Mouse (Mus musculus): ENCODE results near the gene Ninl. TPM values are rescaled to one million over a fixed set of nuclear protein-coding genes. Genes with fewer than 3 reads are reported as not detected.

Gene Ninl
- polyA plus RNA-seq, 1 experiment = 4.5 TPM

DNA sequence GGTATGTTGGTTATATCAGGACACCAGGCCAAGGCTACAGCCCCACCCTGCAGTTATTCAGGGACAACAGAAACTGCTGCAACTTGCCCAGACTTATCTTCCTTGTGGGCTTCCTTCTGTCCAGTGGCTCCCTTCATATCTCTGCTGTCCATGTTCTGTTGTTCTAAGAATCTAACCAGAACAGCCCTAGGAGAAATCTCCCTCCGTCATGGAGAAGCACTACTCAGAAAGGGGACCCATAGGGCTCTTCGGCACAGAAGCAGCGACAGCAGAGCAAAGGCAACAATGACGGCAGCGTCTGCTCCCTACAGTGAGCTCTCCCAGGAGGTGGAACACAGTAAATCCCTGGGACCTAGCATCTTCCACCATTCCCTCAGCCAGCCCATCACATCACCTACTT is 62.3 kb downstream of the Ninl start:
- Histone ChIP-seq H3K27me3 (ENCODE audit: control insufficient read depth, insufficient read depth, insufficient read length) (no peaks in the 10 kb centered on the region), H3K4me3 (ENCODE audit: insufficient read depth, poor library complexity, severe bottlenecking) (no peak overlapping the region), H3K36me3 (ENCODE audit: control insufficient read depth, insufficient read depth) (peaks cover 20% of the 10 kb centered on the region), H3ac (ENCODE audit: control insufficient read depth, insufficient read length, low read depth) (no peak overlapping the region), H3K79me2 (ENCODE audit: control insufficient read depth, insufficient read depth) (peaks cover 9% of the 10 kb centered on the region), H3K79me3 (ENCODE audit: low read depth) (no peaks in the 10 kb centered on the region)
- no peak for TF ChIP-seq CEBPB (IDR thresholded peaks at IDR 0.05; ENCODE audit: low read depth)
- no peak for TF ChIP-seq MAX (IDR thresholded peaks at IDR 0.05)
- TF ChIP-seq FOSL1 (IDR thresholded peaks at IDR 0.05; ENCODE audit: insufficient read depth, low read length, poor library complexity, severe bottlenecking) = no peak
- no peak for TF ChIP-seq MYOD1 (IDR thresholded peaks at IDR 0.05; ENCODE audit: control insufficient read depth, insufficient read length, low read depth)
- TF ChIP-seq MYOG (IDR thresholded peaks at IDR 0.05; ENCODE audit: control insufficient read depth, extremely low read depth, insufficient read length) = no peak
- TF ChIP-seq USF1 (IDR thresholded peaks at IDR 0.05; ENCODE audit: low read depth) = no peak
- TF ChIP-seq CTCF (IDR thresholded peaks at IDR 0.05; ENCODE audit: control insufficient read depth, insufficient read depth, insufficient read length) = no peak

DNA sequence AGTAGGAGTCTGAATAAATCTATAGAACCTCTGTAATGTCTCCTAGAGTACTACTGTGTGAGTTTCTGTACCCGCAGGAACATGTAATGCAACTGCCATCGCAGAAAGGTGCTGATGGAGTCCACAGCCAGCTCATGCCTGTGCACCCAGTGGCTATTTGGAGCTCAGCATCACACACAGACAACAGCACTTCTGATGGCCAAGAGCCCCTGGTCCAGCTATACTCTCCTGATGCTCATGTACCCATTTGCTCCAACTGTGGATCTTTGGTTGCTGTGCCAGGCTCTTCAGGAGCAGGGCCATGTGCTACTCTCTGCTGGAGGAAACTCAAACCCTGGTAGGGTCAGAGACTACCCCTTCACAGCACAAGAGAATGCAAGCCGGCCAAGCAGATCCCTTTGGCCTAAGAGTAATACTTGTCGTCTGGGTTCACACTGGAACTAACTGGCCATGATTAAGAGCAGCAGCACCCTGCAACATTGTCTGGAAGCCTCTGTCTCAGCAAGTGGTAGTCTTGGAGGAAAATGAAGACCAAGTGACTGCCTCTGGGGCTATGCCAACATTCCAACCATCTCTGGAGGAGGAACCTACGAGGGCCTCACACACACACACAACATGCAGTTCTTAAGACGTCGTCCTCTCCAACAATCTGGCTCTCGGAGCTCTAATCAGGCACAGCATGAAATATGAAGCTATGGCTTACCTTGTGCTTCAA is 65.6 kb downstream of the Ninl start:
- no peaks in the 10 kb centered on the region for H3K27me3 ChIP-seq (ENCODE audit: control insufficient read depth, insufficient read depth, insufficient read length)
- TF ChIP-seq MYOD1 (IDR thresholded peaks at IDR 0.05; ENCODE audit: control insufficient read depth, insufficient read length, low read depth) (no peak), CTCF (IDR thresholded peaks at IDR 0.05; ENCODE audit: control insufficient read depth, insufficient read depth, insufficient read length) (no peak), USF1 (IDR thresholded peaks at IDR 0.05; ENCODE audit: low read depth) (no peak), MAX (IDR thresholded peaks at IDR 0.05) (no peak), MYOG (IDR thresholded peaks at IDR 0.05; ENCODE audit: control insufficient read depth, extremely low read depth, insufficient read length) (no peak), FOSL1 (IDR thresholded peaks at IDR 0.05; ENCODE audit: insufficient read depth, low read length, poor library complexity, severe bottlenecking) (no peak)
- peaks cover 11% of the 10 kb centered on the region for H3K36me3 ChIP-seq (ENCODE audit: control insufficient read depth, insufficient read depth)
- peaks cover 2% of the 10 kb centered on the region for H3K79me2 ChIP-seq (ENCODE audit: control insufficient read depth, insufficient read depth)
- no peak overlapping the region for H3K4me3 ChIP-seq (ENCODE audit: insufficient read depth, poor library complexity, severe bottlenecking)
- no peak overlapping the region for H3ac ChIP-seq (ENCODE audit: control insufficient read depth, insufficient read length, low read depth)
- H3K79me3 ChIP-seq (ENCODE audit: low read depth) = no peaks in the 10 kb centered on the region

GRCm38 (mm10) chr2:150972681-150973080 is 66.5 kb downstream of the Ninl start:
- peaks cover 11% of the 10 kb centered on the region for H3K36me3 ChIP-seq (ENCODE audit: control insufficient read depth, insufficient read depth)
- no peaks in the 10 kb centered on the region for H3K79me2 ChIP-seq (ENCODE audit: control insufficient read depth, insufficient read depth)
- no peak overlapping the region for H3ac ChIP-seq (ENCODE audit: control insufficient read depth, insufficient read length, low read depth)
- no peaks in the 10 kb centered on the region for H3K79me3 ChIP-seq (ENCODE audit: low read depth)
- no peaks in the 10 kb centered on the region for H3K27me3 ChIP-seq (ENCODE audit: control insufficient read depth, insufficient read depth, insufficient read length)
- H3K4me3 ChIP-seq (ENCODE audit: insufficient read depth, poor library complexity, severe bottlenecking) = no peak overlapping the region
- no peak for TF ChIP-seq CEBPB (IDR thresholded peaks at IDR 0.05; ENCODE audit: low read depth)
- no peak for TF ChIP-seq MYOD1 (IDR thresholded peaks at IDR 0.05; ENCODE audit: control insufficient read depth, insufficient read length, low read depth)
- no peak for TF ChIP-seq FOSL1 (IDR thresholded peaks at IDR 0.05; ENCODE audit: insufficient read depth, low read length, poor library complexity, severe bottlenecking)
- no peak for TF ChIP-seq CTCF (IDR thresholded peaks at IDR 0.05; ENCODE audit: control insufficient read depth, insufficient read depth, insufficient read length)
- TF ChIP-seq MAX (IDR thresholded peaks at IDR 0.05) = no peak
- TF ChIP-seq MYOG (IDR thresholded peaks at IDR 0.05; ENCODE audit: control insufficient read depth, extremely low read depth, insufficient read length) = no peak
- no peak for TF ChIP-seq USF1 (IDR thresholded peaks at IDR 0.05; ENCODE audit: low read depth)

GRCm38 (mm10) chr2:150971856-150972255 is 67.3 kb downstream of the Ninl start:
- Histone ChIP-seq H3K4me3 (ENCODE audit: insufficient read depth, poor library complexity, severe bottlenecking) (no peak overlapping the region), H3K27me3 (ENCODE audit: control insufficient read depth, insufficient read depth, insufficient read length) (no peaks in the 10 kb centered on the region), H3K79me2 (ENCODE audit: control insufficient read depth, insufficient read depth) (no peaks in the 10 kb centered on the region), H3K79me3 (ENCODE audit: low read depth) (no peaks in the 10 kb centered on the region), H3ac (ENCODE audit: control insufficient read depth, insufficient read length, low read depth) (no peak overlapping the region), H3K36me3 (ENCODE audit: control insufficient read depth, insufficient read depth) (peaks cover 11% of the 10 kb centered on the region)
- TF ChIP-seq MYOD1 (IDR thresholded peaks at IDR 0.05; ENCODE audit: control insufficient read depth, insufficient read length, low read depth) = no peak
- no peak for TF ChIP-seq USF1 (IDR thresholded peaks at IDR 0.05; ENCODE audit: low read depth)
- TF ChIP-seq FOSL1 (IDR thresholded peaks at IDR 0.05; ENCODE audit: insufficient read depth, low read length, poor library complexity, severe bottlenecking) = no peak
- no peak for TF ChIP-seq MAX (IDR thresholded peaks at IDR 0.05)
- no peak for TF ChIP-seq MYOG (IDR thresholded peaks at IDR 0.05; ENCODE audit: control insufficient read depth, extremely low read depth, insufficient read length)
- TF ChIP-seq CEBPB (IDR thresholded peaks at IDR 0.05; ENCODE audit: low read depth) = no peak
- no peak for TF ChIP-seq CTCF (IDR thresholded peaks at IDR 0.05; ENCODE audit: control insufficient read depth, insufficient read depth, insufficient read length)

GRCm38 (mm10) chr2:150969231-150969630 is 70.0 kb downstream of the Ninl start:
- H3K79me2 ChIP-seq (ENCODE audit: control insufficient read depth, insufficient read depth) = no peaks in the 10 kb centered on the region
- TF ChIP-seq MYOD1 (IDR thresholded peaks at IDR 0.05; ENCODE audit: control insufficient read depth, insufficient read length, low read depth) (no peak), CTCF (IDR thresholded peaks at IDR 0.05; ENCODE audit: control insufficient read depth, insufficient read depth, insufficient read length) (no peak), FOSL1 (IDR thresholded peaks at IDR 0.05; ENCODE audit: insufficient read depth, low read length, poor library complexity, severe bottlenecking) (no peak), USF1 (IDR thresholded peaks at IDR 0.05; ENCODE audit: low read depth) (no peak), MYOG (IDR thresholded peaks at IDR 0.05; ENCODE audit: control insufficient read depth, extremely low read depth, insufficient read length) (no peak), CEBPB (IDR thresholded peaks at IDR 0.05; ENCODE audit: low read depth) (no peak), MAX (IDR thresholded peaks at IDR 0.05) (no peak)
- H3ac ChIP-seq (ENCODE audit: control insufficient read depth, insufficient read length, low read depth) = no peak overlapping the region
- H3K79me3 ChIP-seq (ENCODE audit: low read depth) = no peaks in the 10 kb centered on the region
- no peak overlapping the region for H3K4me3 ChIP-seq (ENCODE audit: insufficient read depth, poor library complexity, severe bottlenecking)
- peaks cover 11% of the 10 kb centered on the region for H3K36me3 ChIP-seq (ENCODE audit: control insufficient read depth, insufficient read depth)
- no peaks in the 10 kb centered on the region for H3K27me3 ChIP-seq (ENCODE audit: control insufficient read depth, insufficient read depth, insufficient read length)
